Mouse (Mus musculus) cerebellum, adult 2 months (tissue): ENCODE results near the gene Vti1b.

Experiments used
- CTCF ChIP-seq: fragments of 200-500 bp; IDR thresholded peaks from 2 replicates; pipeline ENCODE4 v1.5.1; 2011; ENCODE audit warnings: low read depth, mild to moderate bottlenecking, control low read depth, low read length, moderate library complexity, borderline replicate concordance; ENCODE audit not compliant: insufficient read depth
- POLR2A ChIP-seq: fragments of 200-500 bp; IDR thresholded peaks from 2 replicates; pipeline ENCODE4 v1.6.1; 2011; ENCODE audit warnings: low read length, control low read depth, borderline replicate concordance; ENCODE audit not compliant: insufficient read depth

GRCm38 (mm10) chr12:79138999-79139398 lies 33.5 kb downstream of the Vti1b start:
- TF ChIP-seq CTCF (no peak), POLR2A (no peak)
